Mouse (Mus musculus) small intestine, adult 2 months (tissue): ENCODE results near the gene Iffo1. TPM values are rescaled to one million over a fixed set of nuclear protein-coding genes. Genes with fewer than 3 reads are reported as not detected.

ENCODE experiments used
- H3K27ac ChIP-seq: fragments of 200-500 bp; 2 replicates; pipeline ENCODE4 v1.5.1; 2012; ENCODE audit warnings: low read depth, low read length, control low read depth, inconsistent platforms; ENCODE audit not compliant: insufficient read depth
- H3K27me3 ChIP-seq: fragments of 200-500 bp; 2 replicates; pipeline ENCODE4 v1.6.1; 2012; ENCODE audit warnings: mild to moderate bottlenecking, moderate library complexity, low read length, inconsistent platforms; ENCODE audit not compliant: control insufficient read depth, insufficient read depth
- H3K36me3 ChIP-seq: fragments of 200-500 bp; 2 replicates; pipeline ENCODE4 v1.6.1; 2012; ENCODE audit warnings: mild to moderate bottlenecking, low read length, control low read depth, inconsistent platforms; ENCODE audit not compliant: control insufficient read depth, insufficient read depth
- H3K4me1 ChIP-seq: fragments of 200-500 bp; 2 replicates; pipeline ENCODE4 v1.6.1; 2012; ENCODE audit warnings: low read length, inconsistent platforms, mixed read lengths; ENCODE audit not compliant: control insufficient read depth, insufficient read depth, insufficient read length
- H3K4me3 ChIP-seq: fragments of 200-500 bp; 2 replicates; pipeline ENCODE4 v1.5.1; 2012; ENCODE audit warnings: low read depth, mild to moderate bottlenecking, control low read depth, inconsistent platforms, low read length, moderate library complexity
- CTCF ChIP-seq: fragments of 200-500 bp; IDR thresholded peaks from 2 replicates; pipeline ENCODE4 v1.5.1; 2012; ENCODE audit warnings: low read depth, mild to moderate bottlenecking, control low read depth, inconsistent platforms, low read length, moderate library complexity, mixed read lengths; ENCODE audit not compliant: insufficient replicate concordance, insufficient read length; ENCODE audit errors: extremely low read depth
- POLR2A ChIP-seq: fragments of 200-500 bp; IDR thresholded peaks from 2 replicates; pipeline ENCODE4 v1.6.1; 2012; ENCODE audit warnings: low read depth, mild to moderate bottlenecking, control low read depth, inconsistent platforms, low read length, moderate library complexity
- WGBS: fragments of 180-500 bp; shearing (Covaris S2); methylation state at CpG from one replicate; pipeline ENCODE4 v1.1.7; 2018; 5-methylcytosine and 5-hydroxymethylcytosine counted together
- polyA plus RNA-seq: library from polyadenylated mRNA; depleted of rRNA; stranded (reverse); fragments of >200 nt; gene quantifications from 2 replicates; pipeline ENCODE4 v1.2.3, GENCODE M21; 2012

Iffo1 gene
- polyA plus RNA-seq, 1 experiment = 13.0 TPM

GRCm38 (mm10) chr6:125175469-125175868 lies 30.4 kb downstream of the Iffo1 start:
- TF ChIP-seq CTCF = no peak
- no peak for TF ChIP-seq POLR2A
- Histone ChIP-seq H3K36me3 (peaks cover 59% of the 10 kb centered on the region), H3K4me3 (no peak overlapping the region)

GRCm38 (mm10) chr6:125179601-125180000 lies 34.6 kb downstream of the Iffo1 start:
- Histone ChIP-seq H3K27ac (no peak overlapping the region), H3K4me3 (no peak overlapping the region), H3K27me3 (no peaks in the 10 kb centered on the region), H3K36me3 (peaks cover 49% of the 10 kb centered on the region), H3K4me1 (no peaks in the 10 kb centered on the region)
- TF ChIP-seq CTCF (no peak), POLR2A (no peak)
- WGBS = 92% methylated on average over 7 of the region's 7 CpGs

More at GRCm38 (mm10) chr6:125175469-125175868, 30.4 kb downstream of the Iffo1 start:
- Histone ChIP-seq H3K27me3 (no peaks in the 10 kb centered on the region), H3K4me1 (no peaks in the 10 kb centered on the region), H3K27ac (no peak overlapping the region)
- 96% methylated on average over 5 of the region's 5 CpGs for WGBS

GRCm38 (mm10) chr6:125182133-125182532 lies 37.1 kb downstream of the Iffo1 start:
- peaks cover 51% of the 10 kb centered on the region for H3K36me3 ChIP-seq

GRCm38 (mm10) chr6:125186203-125186602 lies 41.2 kb downstream of the Iffo1 start:
- Histone ChIP-seq H3K27ac (no peak overlapping the region), H3K4me3 (no peak overlapping the region), H3K36me3 (peaks cover 36% of the 10 kb centered on the region), H3K27me3 (no peaks in the 10 kb centered on the region), H3K4me1 (no peaks in the 10 kb centered on the region)
- 93% methylated on average over 10 of the region's 10 CpGs for WGBS
- TF ChIP-seq CTCF (no peak), POLR2A (no peak)

More at GRCm38 (mm10) chr6:125182133-125182532, 37.1 kb downstream of the Iffo1 start:
- no peak for TF ChIP-seq POLR2A
- no peak for TF ChIP-seq CTCF
- Histone ChIP-seq H3K4me1 (no peaks in the 10 kb centered on the region), H3K27me3 (no peaks in the 10 kb centered on the region), H3K4me3 (no peak overlapping the region), H3K27ac (no peak overlapping the region)
- WGBS = 79% methylated on average over 5 of the region's 5 CpGs

- no peak for TF ChIP-seq CTCF
- no peak for TF ChIP-seq POLR2A
Measured at GRCm38 (mm10) chr6:125190816-125191215, 45.8 kb downstream of the Iffo1 start.

GRCm38 (mm10) chr6:125191332-125192015 lies 46.4 kb downstream of the Iffo1 start, which contains the start of the genes Ncapd2 and Mrpl51:
Ncapd2 (minus strand) TSS chr6:125191701.
Mrpl51 (plus strand) TSS chr6:125191801.
- TF ChIP-seq POLR2A (no peak), CTCF (no peak)
- Histone ChIP-seq H3K27me3 (no peaks in the 10 kb centered on the region), H3K27ac (peak within 1 kb of the TSS; percentile 99), H3K36me3 (peaks cover 22% of the 10 kb centered on the region), H3K4me1 (peaks cover 3% of the 10 kb centered on the region; the same call in 1 of the 2 replicates), H3K4me3 (peak within 1 kb of the TSS; percentile 94)
- under 1% methylated on average over 54 of the region's 54 CpGs for WGBS

More at GRCm38 (mm10) chr6:125190816-125191215, 45.8 kb downstream of the Iffo1 start:
- no peaks in the 10 kb centered on the region for H3K27me3 ChIP-seq
- H3K4me3 ChIP-seq = no peak overlapping the region; the same call in 1 of the 2 replicates
- peaks cover 3% of the 10 kb centered on the region; the same call in 1 of the 2 replicates for H3K4me1 ChIP-seq
- peaks cover 27% of the 10 kb centered on the region for H3K36me3 ChIP-seq
- peak overlapping the region; percentile 19; the same call in 1 of the 2 replicates for H3K27ac ChIP-seq

- under 1% methylated on average over 34 of the region's 34 CpGs for WGBS
- Histone ChIP-seq H3K4me3 (peak overlapping the region; percentile 94), H3K36me3 (peaks cover 15% of the 10 kb centered on the region), H3K4me1 (peaks cover 3% of the 10 kb centered on the region; the same call in 1 of the 2 replicates), H3K27me3 (no peaks in the 10 kb centered on the region), H3K27ac (peak overlapping the region; percentile 99)
- peak; percentile 29; the same call in 1 of the 2 replicates for TF ChIP-seq POLR2A
- no peak for TF ChIP-seq CTCF
Measured at GRCm38 (mm10) chr6:125192016-125192714, 47.1 kb downstream of the Iffo1 start.
